Mouse (Mus musculus): ENCODE measurements around the gene Klk13. TPM values are rescaled to one million over a fixed set of nuclear protein-coding genes. Genes with fewer than 3 reads are reported as not detected.

Gene Klk13
- not detected for total RNA-seq (2023)

GRCm38 (mm10) chr7:43712267-43712666, at the start of gene Klk13:
Gene Klk13 (plus strand): TSS chr7:43712567.

GRCm38 (mm10) chr7:43671809-43672580, 40.4 kb upstream of the Klk13 start, which contains the start of gene Ctu1:
Gene Ctu1 (plus strand): TSS chr7:43672016.

GRCm38 (mm10) chr7:43690118-43690517, 22.2 kb upstream of the Klk13 start, which contains the start of gene Klk14:
Gene Klk14 (plus strand): TSS chr7:43690418.

GRCm38 (mm10) chr7:43768597-43768996, 56.2 kb downstream of the Klk13 start, which contains the start of gene Klk12:
Gene Klk12 (plus strand): TSS chr7:43768897.

GRCm38 (mm10) chr7:43774364-43774763, 62.0 kb downstream of the Klk13 start, which contains the start of gene Klk11:
Gene Klk11 (plus strand): TSS chr7:43774604.

Other genes starting within 250 kb of the Klk13 start
- 1 to 10 TPM; 1.2 to 3.1 TPM for gene Vsig10l, start 249.4 kb upstream of the Klk13 start, total RNA-seq (2023)
- not detected for gene Iglon5, start 222.5 kb upstream of the Klk13 start, total RNA-seq (2023)
- gene 4931406B18Rik, start 206.6 kb upstream of the Klk13 start, total RNA-seq (2023), result not detected
- gene Cd33, start 168.1 kb upstream of the Klk13 start, total RNA-seq (2023), result 1 to 10 TPM; 1.0 to 2.3 TPM
- 1 to 10 TPM; 2.5 to 3.0 TPM for gene Zfp658, start 150.3 kb upstream of the Klk13 start, total RNA-seq (2023)
- 1 to 10 TPM; 7.8 to 9.9 TPM for gene Zfp719, start 133.0 kb upstream of the Klk13 start, total RNA-seq (2023)
- gene Zfp819, start 105.4 kb upstream of the Klk13 start, total RNA-seq (2023), result not detected
- gene Ceacam18, start 77.9 kb upstream of the Klk13 start, total RNA-seq (2023), result not detected
- gene Siglece, start 52.4 kb upstream of the Klk13 start, total RNA-seq (2023), result 1 to 10 TPM in 1 of 2 experiments, under 1 TPM in 1; 0.30 to 1.7 TPM
- gene Ctu1, start 40.6 kb upstream of the Klk13 start, total RNA-seq (2023), result 10 to 100 TPM in 1 of 2 experiments, 1 to 10 TPM in 1; 5.8 to 10.3 TPM
- not detected for gene Klk14, start 22.1 kb upstream of the Klk13 start, total RNA-seq (2023)
- gene Klk12, start 56.3 kb downstream of the Klk13 start, total RNA-seq (2023), result not detected
- gene Klk11, start 62.0 kb downstream of the Klk13 start, total RNA-seq (2023), result not detected
- not detected for gene Klk10, start 68.5 kb downstream of the Klk13 start, total RNA-seq (2023)
- not detected for gene Klk9, start 79.3 kb downstream of the Klk13 start, total RNA-seq (2023)
- gene Klk8, start 85.0 kb downstream of the Klk13 start, total RNA-seq (2023), result 1 to 10 TPM; 2.6 to 5.1 TPM
- under 1 TPM in 1 of 2 experiments, not detected in 1; 0.38 TPM for gene Klk7, start 98.7 kb downstream of the Klk13 start, total RNA-seq (2023)
- not detected for gene Klk6, start 111.9 kb downstream of the Klk13 start, total RNA-seq (2023)
- not detected for gene Klk5, start 129.4 kb downstream of the Klk13 start, total RNA-seq (2023)
- not detected for gene Klk4, start 168.6 kb downstream of the Klk13 start, total RNA-seq (2023)
- not detected for gene Klk15, start 221.2 kb downstream of the Klk13 start, total RNA-seq (2023)
- not detected for gene Klk1b8, start 238.1 kb downstream of the Klk13 start, total RNA-seq (2023)